Mouse (Mus musculus) limb, embryonic 14.5 days (tissue): ENCODE results near the gene Kank1. TPM values are rescaled to one million over a fixed set of nuclear protein-coding genes. Genes with fewer than 3 reads are reported as not detected.

Experiments
- ATAC-seq: fragments of 200-750 bp; cut with Nextera tagmentation; 2 replicates; pipeline ENCODE4 v1.8.0; 2017; ENCODE audit warnings: low read depth, moderate number of reproducible peaks, moderate TSS enrichment; ENCODE audit not compliant: low FRiP score
- DNase-seq: peaks from one replicate; pipeline ENCODE4 v3.0.0-alpha.2; 2015; ENCODE audit warnings: low spot score
- H3K27ac ChIP-seq: fragments of 300-500 bp; sonication (generic); replicated peaks from 2 replicates; pipeline ENCODE4 v1.5.1; 2014; ENCODE audit warnings: low read depth, mild to moderate bottlenecking, low read length, moderate library complexity, mixed read lengths
- H3K27me3 ChIP-seq: fragments of 300-500 bp; sonication (generic); 2 replicates; pipeline ENCODE4 v1.6.1; 2014; ENCODE audit warnings: low read length, mixed read lengths; ENCODE audit not compliant: control insufficient read depth, insufficient read depth
- H3K36me3 ChIP-seq: fragments of 300-500 bp; sonication (generic); 2 replicates; pipeline ENCODE4 v1.6.1; 2014; ENCODE audit warnings: mild to moderate bottlenecking, low read length, moderate library complexity, mixed read lengths; ENCODE audit not compliant: control insufficient read depth, insufficient read depth
- H3K4me1 ChIP-seq: fragments of 300-500 bp; sonication (generic); 2 replicates; pipeline ENCODE4 v1.6.1; 2014; ENCODE audit warnings: antibody characterized with exemption, low read length, mixed read lengths; ENCODE audit not compliant: control insufficient read depth, insufficient read depth
- H3K4me2 ChIP-seq: fragments of 300-500 bp; sonication (generic); replicated peaks from 2 replicates; pipeline ENCODE4 v1.6.1; 2014; ENCODE audit warnings: low read depth, mild to moderate bottlenecking, low read length, moderate library complexity; ENCODE audit not compliant: severe bottlenecking
- H3K4me3 ChIP-seq: fragments of 300-500 bp; sonication (generic); replicated peaks from 2 replicates; pipeline ENCODE4 v1.5.1; 2014; ENCODE audit warnings: low read length
- H3K9ac ChIP-seq: fragments of 300-500 bp; sonication (generic); 2 replicates; pipeline ENCODE4 v1.6.1; 2014; ENCODE audit warnings: mild to moderate bottlenecking, low read depth, low read length, moderate library complexity; ENCODE audit not compliant: severe bottlenecking
- H3K9me3 ChIP-seq: fragments of 300-500 bp; sonication (generic); 2 replicates; pipeline ENCODE4 v1.6.1; 2016; ENCODE audit warnings: low read length; ENCODE audit not compliant: control insufficient read depth
- POLR2A ChIP-seq: fragments of 200-500 bp; IDR thresholded peaks from 2 replicates; pipeline ENCODE4 v1.8.0; 2012; ENCODE audit warnings: inconsistent platforms, mild to moderate bottlenecking, moderate library complexity, borderline replicate concordance; ENCODE audit not compliant: insufficient read depth, insufficient read length; ENCODE audit errors: extremely low read depth
- WGBS: fragments of 180-500 bp; shearing (Covaris S2); extraction: QIAGEN DNeasy Blood & Tissue Kit; methylation state at CpG from one replicate; pipeline ENCODE4 v1.1.7; 2014; 5-methylcytosine and 5-hydroxymethylcytosine counted together
- polyA plus RNA-seq, 2 experiments: library from polyadenylated mRNA; depleted of rRNA in 1 of 2; stranded (reverse) in 1 of 2; unstranded in 1 of 2; fragments of >200 nt; fragmentation: Nextera tagmentation in 1 of 2; extraction: Ambion mirVana in 1 of 2; gene quantifications; 2 replicates each; pipeline versions ENCODE4 v1.2.1 to v1.2.3; 2012 to 2014

Kank1 gene
- polyA plus RNA-seq, 2 experiments, result 26.0 to 38.2 TPM

- no peaks in the 10 kb centered on the region for H3K36me3 ChIP-seq
- H3K4me3 ChIP-seq, result no peak overlapping the region
- H3K4me1 ChIP-seq, result peaks cover 10% of the 10 kb centered on the region
- H3K9me3 ChIP-seq, result no peaks in the 10 kb centered on the region
- H3K27ac ChIP-seq, result 0 out of 2 replicates have a peak overlapping the region, but pooled peaks have one; percentile 16
- H3K27me3 ChIP-seq, result no peaks in the 10 kb centered on the region
- ATAC-seq (no peak), DNase-seq (peak; percentile 66)
- H3K4me2 ChIP-seq, result no peak overlapping the region
- no peak overlapping the region for H3K9ac ChIP-seq
- TF ChIP-seq POLR2A, result no peak
These were observed 36.4 kb downstream of the Kank1 start for GRCm38 (mm10) chr19:25273179-25273578.

- Histone ChIP-seq H3K27me3 (no peaks in the 10 kb centered on the region), H3K27ac (no peak overlapping the region), H3K4me2 (no peak overlapping the region), H3K36me3 (no peaks in the 10 kb centered on the region), H3K9me3 (no peaks in the 10 kb centered on the region), H3K4me3 (no peak overlapping the region), H3K9ac (no peak overlapping the region), H3K4me1 (peaks cover 8% of the 10 kb centered on the region)
- DNase-seq (no peak), ATAC-seq (no peak)
- no peak for TF ChIP-seq POLR2A
- 84% methylated on average over 15 of the region's 15 CpGs for WGBS
These were observed 40.0 kb downstream of the Kank1 start for GRCm38 (mm10) chr19:25276600-25277395.

DNA sequence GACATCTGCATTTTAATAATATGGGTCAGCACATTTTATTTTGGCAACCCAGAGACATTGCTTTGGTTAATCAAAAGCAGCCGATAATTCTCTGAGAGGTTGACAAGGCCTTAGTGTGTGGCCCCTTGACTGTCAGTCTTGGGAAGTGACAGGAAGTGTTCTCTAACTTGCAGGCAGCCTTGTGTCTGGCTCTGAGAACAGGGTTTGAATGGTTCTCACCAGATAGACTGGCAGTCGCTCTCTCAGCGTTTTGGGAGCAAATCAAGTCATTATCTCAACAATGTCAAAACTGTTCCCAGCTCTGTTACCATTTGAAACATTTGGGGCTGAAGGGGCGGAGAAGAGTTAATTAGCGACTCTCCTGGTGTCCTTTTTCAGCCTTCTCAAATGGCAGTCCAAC, 41.0 kb downstream of the Kank1 start:
- Histone ChIP-seq H3K27ac (no peak overlapping the region), H3K4me1 (peaks cover 8% of the 10 kb centered on the region), H3K9ac (no peak overlapping the region), H3K9me3 (no peaks in the 10 kb centered on the region), H3K36me3 (no peaks in the 10 kb centered on the region), H3K4me3 (no peak overlapping the region), H3K27me3 (no peaks in the 10 kb centered on the region), H3K4me2 (no peak overlapping the region)
- no peak for DNase-seq
- 41% methylated on average over 5 of the region's 5 CpGs for WGBS
- ATAC-seq, result no peak
- no peak for TF ChIP-seq POLR2A

- H3K9me3 ChIP-seq, result no peaks in the 10 kb centered on the region
- H3K9ac ChIP-seq, result no peak overlapping the region
- no peak for TF ChIP-seq POLR2A
- H3K4me1 ChIP-seq, result peaks cover 8% of the 10 kb centered on the region; the same call in 1 of the 2 replicates
- no peak overlapping the region for H3K4me3 ChIP-seq
- no peak overlapping the region for H3K4me2 ChIP-seq
- 80% methylated on average over 5 of the region's 5 CpGs for WGBS
- H3K36me3 ChIP-seq, result no peaks in the 10 kb centered on the region
- DNase-seq (no peak), ATAC-seq (no peak)
- no peak overlapping the region for H3K27ac ChIP-seq
- no peaks in the 10 kb centered on the region for H3K27me3 ChIP-seq
These were observed 42.8 kb downstream of the Kank1 start for GRCm38 (mm10) chr19:25279603-25280002.

- TF ChIP-seq POLR2A, result no peak
- no peak for DNase-seq
- Histone ChIP-seq H3K27me3 (no peaks in the 10 kb centered on the region), H3K4me1 (no peaks in the 10 kb centered on the region; the same call in 1 of the 2 replicates), H3K4me2 (no peak overlapping the region), H3K27ac (no peak overlapping the region), H3K36me3 (no peaks in the 10 kb centered on the region), H3K9ac (no peak overlapping the region), H3K9me3 (no peaks in the 10 kb centered on the region), H3K4me3 (no peak overlapping the region)
- ATAC-seq, result no peak
- 76% methylated on average over 2 of the region's 2 CpGs for WGBS
These were observed 46.9 kb downstream of the Kank1 start for GRCm38 (mm10) chr19:25283665-25284064.
